8 mouse cellular contexts compared by ENCODE assay signal in the genomic region with DNA sequence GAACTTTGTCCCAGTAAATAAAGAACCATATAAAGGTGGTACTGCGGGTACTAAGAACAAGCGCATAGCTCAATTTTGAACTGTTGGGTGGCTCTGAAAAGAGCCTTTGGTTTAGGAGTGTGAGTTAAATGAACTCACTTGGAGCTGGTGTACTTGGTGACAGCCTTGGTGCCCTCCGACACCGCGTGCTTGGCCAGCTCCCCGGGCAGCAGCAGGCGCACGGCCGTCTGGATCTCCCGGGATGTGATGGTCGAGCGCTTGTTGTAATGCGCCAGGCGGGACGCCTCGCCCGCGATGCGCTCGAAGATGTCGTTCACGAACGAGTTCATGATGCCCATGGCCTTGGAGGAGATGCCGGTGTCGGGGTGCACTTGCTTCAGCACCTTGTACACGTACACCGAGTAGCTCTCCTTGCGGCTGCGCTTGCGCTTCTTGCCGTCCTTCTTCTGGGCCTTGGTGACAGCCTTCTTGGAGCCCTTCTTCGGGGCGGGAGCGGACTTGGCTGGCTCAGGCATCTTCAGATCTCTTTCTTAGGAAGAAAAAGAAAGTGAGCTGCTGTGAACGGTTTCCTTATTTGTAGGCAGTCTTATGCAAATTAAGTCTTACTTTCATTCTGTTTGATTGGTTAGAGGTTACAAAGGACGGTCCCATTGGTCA. TPM values are rescaled to one million over a fixed set of nuclear protein-coding genes. Genes with fewer than 3 reads are reported as not detected.
A peak's percentile ranks its signal among the peaks of the same experiment; 100 is the strongest.
DNase-seq lines count a peak whose midpoint lies in the region; ATAC-seq lines count a peak whose summit lies in the region.

No protein-coding gene starts in this region.

- peak; percentile 73 for ATAC-seq in megakaryocyte, adult 5-6 weeks (ENCODE audit: poor library complexity, severe bottlenecking)

- DNase-seq in ZHBTc4 (ENCODE audit: low read depth, low spot score) = peak; percentile 92
- peak; percentile 89 for DNase-seq in embryo, embryonic 10 days (ENCODE audit: low spot score)
- peak; percentile 43 to 62 for DNase-seq in gastrocnemius, adult 8-10 months (ENCODE audit: low spot score in 2 of 2)
- peak; percentile 94 for DNase-seq in induced T-regulatory cell, adult 2 months (ENCODE audit: low read depth)
- peak; percentile 51 to 71 for DNase-seq in left cerebral cortex, adult 8-10 months (ENCODE audit: low spot score in 2 of 2)
- DNase-seq in right cerebral cortex, adult 18-20 months = peak; percentile 82
- peak; percentile 48 for DNase-seq in urinary bladder, adult 2 months (ENCODE audit: low spot score)

RNA-seq across cellular contexts. Expression of a gene that starts 4.2 kb away (rescaled TPM):
- 10 to 100 TPM; 37.8 to 57.9 (median 48.1) TPM for total RNA-seq in gastrocnemius, adult 8-10 months (2022)
- total RNA-seq in left cerebral cortex, adult 8-10 months (2022) = 100 to 1,000 TPM; 126 to 155 (median 139) TPM
- 655 and 672 TPM in 2 replicates for total RNA-seq in megakaryocyte, adult 5-6 weeks (2015)
- 1,182 and 1,443 TPM in 2 replicates for total RNA-seq in megakaryocyte, adult 5-6 weeks (2017)
- 0.47 and 3.4 TPM in 2 replicates for polyA plus RNA-seq in urinary bladder, adult 2 months (2012; rRNA removed)

RNA-seq across cellular contexts. Expression of a gene that starts 10.0 kb away (rescaled TPM):
- total RNA-seq in gastrocnemius, adult 8-10 months (2022) = 1 to 10 TPM; 2.5 to 4.0 (median 3.2) TPM
- 10 to 100 TPM in 2 of 4 experiments, 1 to 10 TPM in 2; 8.9 to 11.8 (median 10.0) TPM for total RNA-seq in left cerebral cortex, adult 8-10 months (2022)
- 150 and 159 TPM in 2 replicates for total RNA-seq in megakaryocyte, adult 5-6 weeks (2015)
- total RNA-seq in megakaryocyte, adult 5-6 weeks (2017) = 86.3 and 96.3 TPM in 2 replicates
- polyA plus RNA-seq in urinary bladder, adult 2 months (2012; rRNA removed) = 2.5 and 2.6 TPM in 2 replicates

RNA-seq across cellular contexts. Expression of a gene that starts 11.4 kb away (rescaled TPM):
- 1 to 10 TPM in 1 of 4 experiments, not detected in 3; 2.2 TPM for total RNA-seq in gastrocnemius, adult 8-10 months (2022)
- 1 to 10 TPM; 1.3 to 6.6 (median 3.8) TPM for total RNA-seq in left cerebral cortex, adult 8-10 months (2022)
- total RNA-seq in megakaryocyte, adult 5-6 weeks (2015) = 3.2 and 3.6 TPM in 2 replicates
- total RNA-seq in megakaryocyte, adult 5-6 weeks (2017) = 93.7 and 99.2 TPM in 2 replicates
- polyA plus RNA-seq in urinary bladder, adult 2 months (2012; rRNA removed) = 1.6 and 1.9 TPM in 2 replicates

RNA-seq across cellular contexts. Expression of a gene that starts 11.6 kb away (rescaled TPM):
- total RNA-seq in gastrocnemius, adult 8-10 months (2022) = 1 to 10 TPM; 2.0 to 6.7 (median 5.1) TPM
- total RNA-seq in left cerebral cortex, adult 8-10 months (2022) = 10 to 100 TPM; 23.0 to 26.4 (median 24.2) TPM
- total RNA-seq in megakaryocyte, adult 5-6 weeks (2015) = 449 and 490 TPM in 2 replicates
- total RNA-seq in megakaryocyte, adult 5-6 weeks (2017) = 736 and 744 TPM in 2 replicates
- polyA plus RNA-seq in urinary bladder, adult 2 months (2012; rRNA removed) = 0.75 TPM in 1 of 2 replicates, not detected in the other

RNA-seq across cellular contexts. Expression of a gene that starts 14.4 kb away (rescaled TPM):
- 1 to 10 TPM; 5.2 to 8.5 (median 7.2) TPM for total RNA-seq in gastrocnemius, adult 8-10 months (2022)
- 10 to 100 TPM; 60.3 to 72.4 (median 70.0) TPM for total RNA-seq in left cerebral cortex, adult 8-10 months (2022)
- 325 and 384 TPM in 2 replicates for total RNA-seq in megakaryocyte, adult 5-6 weeks (2015)
- total RNA-seq in megakaryocyte, adult 5-6 weeks (2017) = 1,715 and 1,721 TPM in 2 replicates
- 7.4 and 9.9 TPM in 2 replicates for polyA plus RNA-seq in urinary bladder, adult 2 months (2012; rRNA removed)

Comparison
In these comparisons a context has a peak if more than half of its experiments do, and no peak if none do; other contexts are left out.
1. Peak in every context shown above with its lines: DNase-seq and ATAC-seq.
2. RNA of a gene that starts 4.2 kb away (total RNA-seq): 655 to 1,443 TPM in megakaryocyte, adult 5-6 weeks; 126 to 155 TPM in left cerebral cortex, adult 8-10 months and 37.8 to 57.9 TPM in gastrocnemius, adult 8-10 months; every median in the first group is over 4 times any median in the second.
3. RNA of a gene that starts 10.0 kb away (total RNA-seq): 86.3 to 159 TPM in megakaryocyte, adult 5-6 weeks; 8.9 to 11.8 TPM in left cerebral cortex, adult 8-10 months and 2.5 to 4.0 TPM in gastrocnemius, adult 8-10 months; every median in the first group is over 4 times any median in the second.